Mouse (Mus musculus) embryonic facial prominence, embryonic 11.5 days (tissue): ENCODE results near the gene Exoc2. TPM values are rescaled to one million over a fixed set of nuclear protein-coding genes. Genes with fewer than 3 reads are reported as not detected.

Experiments
- ATAC-seq: fragments of 200-750 bp; cut with Nextera tagmentation; replicated peaks from 2 replicates; pipeline ENCODE4 v1.8.0; 2017; ENCODE audit warnings: low read depth; ENCODE audit not compliant: insufficient number of reproducible peaks, low FRiP score, low TSS enrichment
- DNase-seq: peaks from one replicate; pipeline ENCODE4 v3.0.0-alpha.2; 2015; ENCODE audit warnings: low spot score
- H3K27ac ChIP-seq: fragments of 300-500 bp; sonication (generic); replicated peaks from 2 replicates; pipeline ENCODE4 v1.5.1; 2014; ENCODE audit warnings: mild to moderate bottlenecking, low read depth, low read length, control low read depth
- H3K27me3 ChIP-seq: fragments of 300-500 bp; sonication (generic); 2 replicates; pipeline ENCODE4 v1.6.1; 2014; ENCODE audit warnings: mild to moderate bottlenecking, low read length, moderate library complexity, mixed read lengths; ENCODE audit not compliant: control insufficient read depth, insufficient read depth
- H3K36me3 ChIP-seq: fragments of 300-500 bp; sonication (generic); replicated peaks from 2 replicates; pipeline ENCODE4 v1.6.1; 2014; ENCODE audit warnings: low read depth, mild to moderate bottlenecking, low read length, moderate library complexity, mixed read lengths; ENCODE audit not compliant: control insufficient read depth, insufficient read depth
- H3K4me1 ChIP-seq: fragments of 300-500 bp; sonication (generic); 2 replicates; pipeline ENCODE4 v1.6.1; 2014; ENCODE audit warnings: low read length, mixed read lengths; ENCODE audit not compliant: control insufficient read depth, insufficient read depth
- H3K4me2 ChIP-seq: fragments of 300-500 bp; sonication (generic); 2 replicates; pipeline ENCODE4 v1.6.1; 2014; ENCODE audit warnings: low read depth, mild to moderate bottlenecking, control low read depth, low read length, moderate library complexity
- H3K4me3 ChIP-seq: fragments of 300-500 bp; sonication (generic); 2 replicates; pipeline ENCODE4 v1.5.1; 2014; ENCODE audit warnings: low read depth, low read length, control low read depth
- H3K9ac ChIP-seq: fragments of 300-500 bp; sonication (generic); replicated peaks from 2 replicates; pipeline ENCODE4 v1.6.1; 2014; ENCODE audit warnings: mild to moderate bottlenecking, control low read depth, low read length
- H3K9me3 ChIP-seq: fragments of 300-500 bp; sonication (generic); replicated peaks from 2 replicates; pipeline ENCODE4 v1.6.1; 2016; ENCODE audit warnings: mild to moderate bottlenecking, low read length, inconsistent platforms, mixed read lengths; ENCODE audit not compliant: control insufficient read depth
- WGBS: fragments of 180-500 bp; shearing (Covaris S2); extraction: QIAGEN DNeasy Blood & Tissue Kit; methylation state at CpG from one replicate; pipeline ENCODE4 v1.1.7; 2014; 5-methylcytosine and 5-hydroxymethylcytosine counted together
- polyA plus RNA-seq: library from polyadenylated mRNA; unstranded; fragments of >200 nt; fragmentation: Nextera tagmentation; extraction: Ambion mirVana; gene quantifications from 2 replicates; pipeline ENCODE4 v1.2.1, GENCODE M21; 2014

Exoc2 gene
- polyA plus RNA-seq, 1 experiment from 2014 or later: 43.8 TPM

DNA sequence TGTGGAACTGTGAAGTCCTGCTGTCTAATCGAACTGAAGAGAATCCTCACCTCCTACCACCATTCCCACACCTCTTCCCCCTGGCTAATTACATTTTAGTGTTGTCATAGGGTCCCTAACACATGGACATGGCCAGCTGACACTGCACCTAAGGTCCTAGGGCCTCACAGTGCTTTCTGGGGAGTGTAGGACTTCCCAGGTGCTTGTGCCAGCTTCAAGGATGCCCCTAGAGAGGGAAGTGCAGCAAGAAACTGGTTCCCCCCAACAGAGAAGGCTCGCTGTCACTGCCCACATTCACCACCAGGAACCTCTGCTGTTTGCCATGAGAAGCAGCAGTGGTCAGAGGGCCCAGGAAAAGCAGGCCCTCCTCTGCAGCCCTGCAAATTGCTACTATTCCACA, 123.2 kb downstream of the Exoc2 start:
- DNase-seq (no peak), ATAC-seq (no peak)
- Histone ChIP-seq H3K4me2 (no peak overlapping the region), H3K36me3 (no peaks in the 10 kb centered on the region), H3K9me3 (no peaks in the 10 kb centered on the region), H3K4me3 (no peak overlapping the region), H3K9ac (no peak overlapping the region), H3K27me3 (no peaks in the 10 kb centered on the region), H3K4me1 (no peaks in the 10 kb centered on the region), H3K27ac (no peak overlapping the region)
- 74% methylated on average over 2 of the region's 2 CpGs for WGBS

DNA sequence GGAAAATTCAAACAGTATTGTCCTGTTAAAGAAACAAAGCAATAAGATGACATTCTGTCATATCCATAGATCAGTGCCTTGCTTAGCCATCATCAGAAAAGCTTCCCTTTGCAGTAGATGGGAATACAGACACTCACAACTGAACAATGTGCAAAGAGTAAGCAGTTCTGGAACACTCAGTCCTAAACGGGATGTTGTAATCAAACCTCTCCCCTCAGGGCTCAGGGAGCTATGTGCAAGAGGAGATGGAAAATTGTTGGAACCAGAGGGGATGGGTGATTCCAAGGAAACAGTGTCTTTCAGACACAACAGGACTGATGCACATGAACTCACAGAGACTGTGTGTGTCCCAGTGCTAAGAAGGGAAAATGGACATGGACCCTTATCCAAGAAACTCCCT, 125.9 kb downstream of the Exoc2 start:
- ATAC-seq (no peak), DNase-seq (no peak)
- H3K27me3 ChIP-seq: no peaks in the 10 kb centered on the region
- H3K9me3 ChIP-seq: no peaks in the 10 kb centered on the region
- H3K4me3 ChIP-seq: no peak overlapping the region
- H3K4me2 ChIP-seq: no peak overlapping the region
- no peaks in the 10 kb centered on the region for H3K4me1 ChIP-seq
- H3K36me3 ChIP-seq: no peaks in the 10 kb centered on the region
- H3K27ac ChIP-seq: no peak overlapping the region
- no peak overlapping the region for H3K9ac ChIP-seq
- WGBS: 37% methylated on average over 1 of the region's 1 CpGs

DNA sequence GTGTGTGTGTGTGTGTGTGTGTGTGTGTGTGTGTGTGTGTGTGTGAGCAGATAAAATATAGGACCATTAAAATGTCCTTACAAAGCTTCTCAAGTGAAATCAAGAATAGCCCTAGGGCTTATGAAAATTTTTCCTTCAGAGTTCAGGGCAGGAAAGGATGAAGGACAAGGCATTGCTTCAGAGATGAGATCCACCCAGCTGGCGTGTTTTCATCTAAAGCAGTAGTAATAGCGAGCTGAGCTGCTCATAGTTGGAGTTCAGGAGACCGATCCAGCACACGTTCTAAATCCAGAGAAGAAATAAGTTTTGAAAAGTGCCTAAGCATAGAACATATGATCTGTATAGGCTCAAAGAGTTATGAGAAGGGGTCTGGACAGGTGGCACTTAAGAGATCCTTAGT, 127.4 kb downstream of the Exoc2 start:
- WGBS: 89% methylated on average over 4 of the region's 4 CpGs
- H3K27me3 ChIP-seq: no peaks in the 10 kb centered on the region
- H3K9me3 ChIP-seq: no peaks in the 10 kb centered on the region
- H3K4me1 ChIP-seq: no peaks in the 10 kb centered on the region
- no peak for ATAC-seq
- DNase-seq: no peak
- no peak overlapping the region for H3K4me3 ChIP-seq
- no peak overlapping the region for H3K4me2 ChIP-seq
- no peak overlapping the region for H3K9ac ChIP-seq
- H3K36me3 ChIP-seq: no peaks in the 10 kb centered on the region
- H3K27ac ChIP-seq: no peak overlapping the region

DNA sequence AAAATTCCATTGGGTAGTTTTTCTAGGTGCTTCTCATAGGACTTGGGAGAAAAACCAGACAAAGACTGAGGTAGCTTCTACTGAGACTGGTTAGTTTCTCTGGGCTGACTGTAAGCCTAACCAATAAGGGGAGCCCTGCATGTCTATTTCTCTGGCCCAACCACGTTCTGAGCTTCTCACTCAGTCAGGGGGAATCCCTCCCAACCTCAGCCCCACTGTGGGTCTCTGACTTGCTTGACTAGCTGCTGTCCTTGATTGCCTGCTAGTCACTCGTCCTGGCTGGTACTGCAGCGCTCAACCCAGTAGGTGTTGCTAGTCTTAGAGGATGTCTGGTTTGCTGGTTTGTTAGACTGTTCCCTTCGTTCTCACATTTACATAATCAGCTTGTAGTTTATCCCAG, 130.8 kb downstream of the Exoc2 start:
- ATAC-seq (no peak), DNase-seq (no peak)
- Histone ChIP-seq H3K27me3 (no peaks in the 10 kb centered on the region), H3K27ac (no peak overlapping the region), H3K9ac (no peak overlapping the region), H3K4me1 (no peaks in the 10 kb centered on the region), H3K4me3 (no peak overlapping the region), H3K4me2 (no peak overlapping the region), H3K9me3 (no peaks in the 10 kb centered on the region), H3K36me3 (no peaks in the 10 kb centered on the region)
- 89% methylated on average over 4 of the region's 4 CpGs for WGBS

DNA sequence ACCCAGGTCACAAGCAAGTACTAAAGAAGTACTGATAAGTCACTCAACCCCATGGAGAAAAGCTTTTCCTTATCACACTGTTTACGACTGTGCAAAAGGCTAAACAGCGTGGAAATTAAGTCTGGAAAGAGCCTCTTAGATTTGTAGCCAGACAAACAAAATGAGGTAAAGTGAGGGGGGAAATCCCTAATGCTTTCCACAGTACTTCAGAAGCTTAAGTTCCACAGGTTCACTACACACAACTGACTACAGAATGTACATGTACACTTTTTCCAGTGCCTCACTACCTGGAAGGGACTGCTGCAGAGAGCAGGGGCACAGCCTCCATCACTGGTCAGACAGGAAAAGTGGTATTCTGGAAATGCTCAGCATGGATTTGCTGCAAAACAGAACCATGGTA, 132.1 kb downstream of the Exoc2 start:
- Histone ChIP-seq H3K27me3 (no peaks in the 10 kb centered on the region), H3K4me1 (no peaks in the 10 kb centered on the region), H3K27ac (no peak overlapping the region), H3K4me3 (no peak overlapping the region), H3K9ac (no peak overlapping the region), H3K36me3 (no peaks in the 10 kb centered on the region), H3K9me3 (no peaks in the 10 kb centered on the region), H3K4me2 (no peak overlapping the region)
- WGBS: 93% methylated on average over 2 of the region's 2 CpGs
- no peak for ATAC-seq
- no peak for DNase-seq

DNA sequence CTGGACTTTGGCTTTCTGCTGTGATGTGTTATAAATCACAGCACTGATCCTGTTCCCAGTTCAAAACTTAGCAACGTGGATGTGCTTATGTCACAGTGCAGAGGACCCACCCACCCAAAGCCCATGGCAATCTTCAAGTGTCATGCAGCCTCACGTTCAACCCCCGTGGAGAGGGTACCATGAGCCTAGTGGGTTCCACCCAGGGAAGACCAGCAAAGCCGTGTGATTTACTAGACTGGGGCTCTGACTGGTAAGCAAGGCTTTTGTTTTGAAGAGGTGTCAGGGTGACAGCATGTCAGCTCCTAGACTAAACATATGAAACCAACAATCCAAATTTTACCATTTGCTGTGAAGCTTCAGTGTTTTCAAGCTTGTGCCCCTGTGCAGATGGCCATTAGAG, 132.6 kb downstream of the Exoc2 start:
- Histone ChIP-seq H3K27ac (no peak overlapping the region), H3K36me3 (no peaks in the 10 kb centered on the region), H3K9ac (no peak overlapping the region), H3K27me3 (no peaks in the 10 kb centered on the region), H3K9me3 (no peaks in the 10 kb centered on the region), H3K4me1 (no peaks in the 10 kb centered on the region), H3K4me2 (no peak overlapping the region), H3K4me3 (no peak overlapping the region)
- DNase-seq: no peak
- 81% methylated on average over 4 of the region's 4 CpGs for WGBS
- ATAC-seq: no peak

DNA sequence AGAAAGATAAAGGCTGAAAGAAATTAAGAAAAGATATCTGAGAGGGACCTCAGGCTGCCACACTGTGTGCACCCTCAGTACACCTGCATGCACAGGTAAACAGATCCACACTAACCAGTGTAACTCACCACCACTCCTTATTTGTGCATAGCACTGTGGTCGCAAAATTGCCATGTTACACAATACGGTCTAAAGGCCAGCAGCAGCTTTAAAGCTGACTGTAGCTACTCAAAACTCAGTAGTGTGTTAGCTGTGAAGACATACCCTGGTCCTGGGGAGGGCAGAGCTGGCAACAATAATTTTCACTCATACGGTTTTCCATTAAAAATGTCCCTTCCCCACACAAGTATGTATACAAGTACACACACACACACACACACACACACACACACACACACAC, 133.2 kb downstream of the Exoc2 start:
- H3K9ac ChIP-seq: no peak overlapping the region
- H3K4me1 ChIP-seq: no peaks in the 10 kb centered on the region
- 92% methylated on average over 3 of the region's 3 CpGs for WGBS
- H3K4me2 ChIP-seq: no peak overlapping the region
- DNase-seq (no peak), ATAC-seq (no peak)
- no peaks in the 10 kb centered on the region for H3K36me3 ChIP-seq
- H3K9me3 ChIP-seq: no peaks in the 10 kb centered on the region
- H3K27ac ChIP-seq: no peak overlapping the region
- H3K27me3 ChIP-seq: no peaks in the 10 kb centered on the region
- H3K4me3 ChIP-seq: no peak overlapping the region

DNA sequence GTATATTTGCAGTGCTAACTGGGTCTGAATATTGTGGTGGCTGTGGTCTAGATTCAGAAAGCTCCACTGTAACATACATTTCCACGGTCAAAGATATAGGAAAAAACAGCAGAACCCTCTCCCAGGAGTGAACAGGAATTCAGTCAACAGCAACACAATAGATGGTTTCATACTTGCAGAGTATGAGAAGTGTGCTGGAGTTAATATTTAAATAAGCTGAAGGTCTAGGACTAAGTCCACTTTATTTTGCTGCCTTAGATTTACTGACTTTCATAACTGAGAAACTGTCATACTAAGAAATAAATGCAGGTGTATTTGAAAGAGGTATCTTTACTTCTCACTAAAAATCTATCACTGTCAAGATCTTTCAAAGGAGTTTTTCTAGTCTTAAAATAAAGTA, 137.6 kb downstream of the Exoc2 start:
- ATAC-seq: no peak
- no peaks in the 10 kb centered on the region for H3K9me3 ChIP-seq
- no peak overlapping the region for H3K4me2 ChIP-seq
- 60% methylated on average over 1 of the region's 1 CpGs for WGBS
- no peak overlapping the region for H3K9ac ChIP-seq
- H3K27ac ChIP-seq: no peak overlapping the region
- no peaks in the 10 kb centered on the region for H3K27me3 ChIP-seq
- no peaks in the 10 kb centered on the region for H3K4me1 ChIP-seq
- H3K36me3 ChIP-seq: no peaks in the 10 kb centered on the region
- H3K4me3 ChIP-seq: no peak overlapping the region
- DNase-seq: no peak

DNA sequence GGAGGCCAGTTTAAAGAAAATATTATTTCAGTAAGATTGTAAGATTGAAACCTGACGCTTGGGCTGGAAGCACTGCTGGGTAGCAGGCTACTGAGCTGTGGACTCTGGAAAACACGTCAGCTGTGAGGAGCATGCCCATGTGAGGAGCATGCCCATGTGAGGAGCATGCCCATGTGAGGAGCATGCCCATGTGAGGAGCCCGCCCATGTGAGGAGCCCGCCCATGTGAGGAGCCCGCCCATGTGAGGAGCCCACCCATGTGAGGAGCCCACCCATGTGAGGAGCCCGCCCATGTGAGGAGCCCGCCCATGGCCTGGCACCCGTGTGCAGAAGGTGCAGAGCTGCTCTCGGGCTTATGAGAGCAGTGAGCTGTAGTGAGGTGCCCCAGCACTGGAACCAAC, 139.0 kb downstream of the Exoc2 start:
- no peak overlapping the region for H3K27ac ChIP-seq
- H3K36me3 ChIP-seq: no peaks in the 10 kb centered on the region
- no peak overlapping the region for H3K4me2 ChIP-seq
- no peak overlapping the region for H3K4me3 ChIP-seq
- H3K9me3 ChIP-seq: no peaks in the 10 kb centered on the region
- no peaks in the 10 kb centered on the region for H3K27me3 ChIP-seq
- no peak overlapping the region for H3K9ac ChIP-seq
- no peak for DNase-seq
- no peak for ATAC-seq
- no peaks in the 10 kb centered on the region for H3K4me1 ChIP-seq
- WGBS: 80% methylated on average over 9 of the region's 9 CpGs
